Mouse (Mus musculus) kidney, adult 9 months (tissue): Measurements from ENCODE around the gene Cpped1.

Experiments
- DNase-seq: peaks from one replicate; pipeline ENCODE4 v3.0.0; 2022

The Cpped1 gene

GRCm38 (mm10) chr16:11909035-11909591, at the start of gene Cpped1:
Cpped1 (minus strand) TSS chr16:11909445.
- peak; percentile 95 for DNase-seq

- peak; percentile 76 for DNase-seq
These were observed 31.2 kb upstream of the Cpped1 start for GRCm38 (mm10) chr16:11940477-11940876.

GRCm38 (mm10) chr16:11910801-11911200, 1.6 kb upstream of the Cpped1 start:
- DNase-seq = peak; percentile 68

GRCm38 (mm10) chr16:11909817-11910216, 572 bp upstream of the Cpped1 start:
- DNase-seq = peak; percentile 26

GRCm38 (mm10) chr16:11908461-11909014, 707 bp downstream of the Cpped1 start:
- DNase-seq = peak; percentile 50

- DNase-seq = peak; percentile 44
These were observed 1.4 kb downstream of the Cpped1 start for GRCm38 (mm10) chr16:11907816-11908215.

GRCm38 (mm10) chr16:11906906-11907305, 2.3 kb downstream of the Cpped1 start:
- no peak for DNase-seq

GRCm38 (mm10) chr16:11905216-11905615, 4.0 kb downstream of the Cpped1 start:
- no peak for DNase-seq

GRCm38 (mm10) chr16:11902007-11902406, 7.2 kb downstream of the Cpped1 start:
- DNase-seq = no peak

GRCm38 (mm10) chr16:11900341-11900740, 8.9 kb downstream of the Cpped1 start:
- peak; percentile 20 for DNase-seq

GRCm38 (mm10) chr16:11896411-11896810, 12.8 kb downstream of the Cpped1 start:
- no peak for DNase-seq

GRCm38 (mm10) chr16:11894877-11895276, 14.4 kb downstream of the Cpped1 start:
- no peak for DNase-seq

GRCm38 (mm10) chr16:11890186-11890585, 19.1 kb downstream of the Cpped1 start:
- DNase-seq = no peak

- peak; percentile 29 for DNase-seq
These were observed 19.5 kb downstream of the Cpped1 start for GRCm38 (mm10) chr16:11889741-11890140.

- no peak for DNase-seq
These were observed 27.4 kb downstream of the Cpped1 start for GRCm38 (mm10) chr16:11881795-11882194.

- no peak for DNase-seq
These were observed 28.8 kb downstream of the Cpped1 start for GRCm38 (mm10) chr16:11880461-11880860.

- DNase-seq = no peak
These were observed 30.0 kb downstream of the Cpped1 start for GRCm38 (mm10) chr16:11879196-11879595.

GRCm38 (mm10) chr16:11875227-11875626, 34.0 kb downstream of the Cpped1 start:
- DNase-seq = no peak

- DNase-seq = no peak
These were observed 36.0 kb downstream of the Cpped1 start for GRCm38 (mm10) chr16:11873292-11873691.

- DNase-seq = no peak
These were observed 40.8 kb downstream of the Cpped1 start for GRCm38 (mm10) chr16:11868486-11868885.

GRCm38 (mm10) chr16:11852716-11853605, 56.3 kb downstream of the Cpped1 start:
- DNase-seq = no peak

GRCm38 (mm10) chr16:11848990-11849658, 60.1 kb downstream of the Cpped1 start:
- DNase-seq = no peak

- no peak for DNase-seq
These were observed 63.9 kb downstream of the Cpped1 start for GRCm38 (mm10) chr16:11845309-11845708.
